Mouse (Mus musculus) gonadal fat pad, adult 2 months (tissue): Measurements from ENCODE around the gene Manba. TPM values are rescaled to one million over a fixed set of nuclear protein-coding genes. Genes with fewer than 3 reads are reported as not detected.
"Not testable (repeated sequence)": the region's sequence is repeated elsewhere in the genome, so short reads cannot be mapped to it uniquely, and the experiment has no call there.

Source experiments
- DNase-seq: peaks from one replicate; pipeline ENCODE4 v3.0.0-alpha.2; 2012; ENCODE audit warnings: low read depth
- polyA plus RNA-seq: library from polyadenylated mRNA; depleted of rRNA; stranded (reverse); fragments of >200 nt; gene quantifications from 2 replicates; pipeline ENCODE4 v1.2.3, GENCODE M21; 2012

The Manba gene
- polyA plus RNA-seq, 1 experiment, result 9.5 TPM

GRCm38 (mm10) chr3:135524900-135525299 lies 39.5 kb downstream of the Manba start:
- DNase-seq, result not testable (repeated sequence)

DNA sequence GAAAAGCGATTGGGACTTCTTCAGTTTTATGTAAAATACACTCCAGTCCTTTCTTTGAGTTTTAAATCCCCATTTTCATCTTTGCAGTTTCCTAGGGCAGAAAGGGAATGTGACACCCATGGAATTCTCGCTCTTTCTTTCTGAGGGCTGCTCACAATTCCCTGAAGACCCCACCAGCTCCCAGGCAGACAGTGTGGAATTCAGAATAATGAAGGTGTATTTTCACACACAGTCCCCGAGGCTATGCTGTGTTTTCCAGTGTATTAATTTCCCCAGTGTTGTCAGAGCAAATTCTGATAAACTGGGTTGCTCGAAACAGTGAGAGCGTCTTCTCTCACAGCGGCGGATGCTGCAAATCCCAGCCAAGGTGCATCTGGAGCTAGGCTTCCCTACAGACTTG lies 44.3 kb downstream of the Manba start:
- no peak for DNase-seq

GRCm38 (mm10) chr3:135531762-135532161 lies 46.4 kb downstream of the Manba start:
- no peak for DNase-seq

DNA sequence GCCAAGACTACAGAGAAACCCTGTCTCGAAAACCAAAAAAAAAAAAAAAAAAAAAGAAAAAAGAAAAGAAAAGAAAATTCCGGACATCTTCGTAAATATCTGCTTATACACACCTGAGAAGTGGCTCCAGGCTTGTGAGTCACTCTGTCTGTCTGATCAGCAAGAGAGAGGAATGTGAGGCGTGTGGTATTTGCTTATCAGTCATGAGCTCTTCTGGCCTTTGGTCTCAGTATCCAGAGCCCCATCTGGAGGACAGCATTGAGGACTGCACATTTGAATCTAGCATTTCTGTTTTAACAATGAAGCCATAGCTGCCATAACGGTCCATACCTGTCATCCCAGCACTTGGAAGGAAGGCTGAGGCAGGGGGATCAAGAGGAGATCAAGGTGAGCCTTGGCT lies 48.7 kb downstream of the Manba start:
- DNase-seq, result no peak

DNA sequence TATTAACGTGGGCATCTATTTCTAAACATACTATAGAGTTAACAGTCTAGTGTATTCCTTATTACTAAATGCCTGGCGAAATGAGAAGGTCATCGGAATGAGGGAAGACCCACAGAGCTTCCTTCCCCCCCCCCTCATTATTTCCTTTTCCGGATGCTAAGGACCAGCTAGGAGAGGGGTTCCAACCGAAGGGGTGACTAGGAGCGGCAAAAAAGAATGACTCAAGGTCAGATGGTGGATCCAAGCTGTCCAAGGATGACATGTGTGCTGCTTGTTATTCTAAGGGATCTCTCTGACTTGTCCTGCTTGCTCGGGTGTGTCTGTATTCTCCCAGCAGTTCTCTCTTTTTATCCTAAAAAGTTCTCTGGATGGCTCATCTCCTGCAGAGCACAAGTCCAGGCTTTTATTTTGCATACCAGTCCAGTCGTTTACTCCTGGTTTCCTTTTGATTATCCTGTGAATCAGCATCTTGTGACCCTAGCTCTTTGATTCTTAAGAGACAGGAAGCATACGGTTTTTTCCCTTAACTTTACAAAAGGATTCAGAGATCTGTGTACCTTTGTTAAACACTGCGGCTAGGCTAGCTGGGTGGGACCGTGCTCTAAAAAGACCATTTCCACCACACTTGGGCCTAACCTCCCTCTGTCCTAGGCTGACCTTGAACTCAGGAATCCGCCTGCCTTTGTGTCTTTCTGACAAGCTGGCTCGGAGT lies 61.0 kb downstream of the Manba start:
- no peak for DNase-seq

- no peak for DNase-seq
Measured at GRCm38 (mm10) chr3:135547298-135547697, 61.9 kb downstream of the Manba start.

- no peak for DNase-seq
Measured at GRCm38 (mm10) chr3:135552874-135553273, 67.5 kb downstream of the Manba start.

GRCm38 (mm10) chr3:135555192-135555591 lies 69.8 kb downstream of the Manba start:
- DNase-seq, result no peak

DNA sequence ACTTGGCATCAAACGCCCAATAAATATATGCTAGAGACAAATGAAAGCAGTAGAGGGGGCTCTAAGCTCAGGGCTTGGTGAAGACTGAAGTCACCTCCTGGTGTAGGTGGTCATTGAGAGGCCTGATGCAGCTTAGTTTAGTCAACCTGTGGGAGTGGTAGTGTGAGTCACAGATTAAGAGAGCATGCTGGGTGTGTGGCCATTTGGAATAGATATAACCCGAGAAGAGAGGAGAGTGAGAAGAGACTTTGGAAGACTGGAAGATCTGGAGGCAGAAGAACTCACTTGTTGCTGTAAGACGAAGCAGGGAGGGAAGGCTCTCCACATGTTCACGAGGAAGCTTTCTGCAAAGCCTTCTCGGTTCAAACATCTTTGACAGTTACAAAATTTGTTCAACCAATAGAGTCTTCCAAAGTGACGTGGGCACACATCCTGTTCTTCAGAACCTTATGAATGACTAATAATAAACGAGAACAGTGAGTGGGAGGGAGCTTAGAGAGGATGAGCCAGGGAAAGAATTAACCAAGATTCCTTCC lies 70.7 kb downstream of the Manba start:
- no peak for DNase-seq

GRCm38 (mm10) chr3:135556851-135557662 lies 71.6 kb downstream of the Manba start:
- no peak for DNase-seq

DNA sequence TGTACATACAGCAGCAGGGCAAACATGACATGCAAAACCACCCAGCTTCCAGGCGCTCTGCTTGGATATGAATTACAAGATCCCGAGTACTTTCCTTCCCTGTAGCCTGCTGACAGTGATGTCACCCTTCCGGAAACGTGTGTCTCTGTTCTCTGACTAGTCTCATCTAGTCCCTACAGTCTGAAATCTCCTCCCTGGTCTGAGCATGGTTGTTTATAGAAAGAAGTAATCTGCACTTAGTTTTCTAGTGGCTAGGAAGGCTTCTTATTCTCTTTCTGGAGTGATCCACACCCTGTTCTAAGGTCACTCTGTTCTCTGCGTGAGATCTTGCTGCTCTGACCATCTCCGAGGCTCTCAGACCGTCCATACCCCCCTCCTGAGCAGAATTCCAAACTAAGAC lies 76.6 kb downstream of the Manba start:
- no peak for DNase-seq

- no peak for DNase-seq
Measured at GRCm38 (mm10) chr3:135563163-135563689, 77.8 kb downstream of the Manba start.

GRCm38 (mm10) chr3:135564706-135565105 lies 79.3 kb downstream of the Manba start:
- no peak for DNase-seq

DNA sequence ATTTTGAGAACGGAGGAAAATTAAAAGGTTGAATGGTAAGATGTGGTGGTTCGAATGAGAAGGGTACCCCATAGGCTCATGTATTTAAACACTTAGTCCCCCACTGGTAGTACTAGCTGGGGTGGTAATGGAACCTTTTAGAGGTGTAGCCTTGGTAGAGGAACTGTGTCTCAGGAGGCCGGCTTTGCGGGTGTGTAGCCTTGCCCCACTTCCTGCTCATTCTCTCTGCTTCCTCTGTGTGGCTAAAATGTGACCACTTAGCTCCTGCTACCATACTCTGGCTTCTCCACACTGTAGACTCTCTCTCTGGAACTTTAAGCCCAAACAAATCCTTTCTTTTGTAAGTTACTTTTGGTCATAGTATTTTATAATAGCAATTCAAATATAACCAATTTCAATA lies 79.9 kb downstream of the Manba start:
- DNase-seq, result no peak

DNA sequence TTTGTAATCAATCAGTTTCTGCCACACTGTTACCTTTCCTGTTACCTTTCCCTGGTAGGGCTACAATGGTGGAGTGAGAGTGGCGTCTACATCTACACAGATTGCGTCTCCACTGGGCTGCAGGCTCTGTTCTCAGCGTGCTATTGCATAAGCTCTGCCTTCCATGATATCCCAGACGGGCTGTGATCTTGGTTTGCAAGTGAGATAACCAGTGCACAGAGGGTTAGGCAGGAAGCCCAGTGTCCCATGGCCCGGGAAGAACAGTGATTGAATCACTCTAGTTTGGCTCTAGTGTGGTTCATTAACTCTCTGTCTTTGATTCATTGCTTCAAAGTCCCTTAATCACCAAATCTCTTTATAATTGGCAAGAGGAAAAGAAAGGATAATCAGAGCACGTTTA lies 82.5 kb downstream of the Manba start:
- no peak for DNase-seq

DNA sequence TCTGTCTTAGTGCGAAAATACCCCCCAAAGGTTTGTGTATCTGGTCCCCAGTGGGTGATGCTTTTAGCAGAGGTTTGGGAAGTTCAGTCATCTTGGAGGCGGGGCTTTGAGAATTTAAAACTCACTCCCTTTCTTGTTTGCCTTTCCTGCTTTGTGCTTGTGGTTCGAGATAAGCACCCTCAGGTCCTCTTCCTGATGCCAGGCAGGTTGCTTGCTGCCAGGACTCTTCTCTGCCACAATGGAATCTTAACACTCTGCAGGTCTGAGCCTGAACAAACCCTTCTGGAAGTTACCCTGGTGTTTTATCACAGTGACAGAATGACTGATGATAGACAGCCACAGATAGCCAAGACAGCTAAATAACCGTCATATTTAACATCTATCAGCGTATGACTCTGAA lies 83.2 kb downstream of the Manba start:
- no peak for DNase-seq

GRCm38 (mm10) chr3:135571540-135571939 lies 86.1 kb downstream of the Manba start:
- no peak for DNase-seq

DNA sequence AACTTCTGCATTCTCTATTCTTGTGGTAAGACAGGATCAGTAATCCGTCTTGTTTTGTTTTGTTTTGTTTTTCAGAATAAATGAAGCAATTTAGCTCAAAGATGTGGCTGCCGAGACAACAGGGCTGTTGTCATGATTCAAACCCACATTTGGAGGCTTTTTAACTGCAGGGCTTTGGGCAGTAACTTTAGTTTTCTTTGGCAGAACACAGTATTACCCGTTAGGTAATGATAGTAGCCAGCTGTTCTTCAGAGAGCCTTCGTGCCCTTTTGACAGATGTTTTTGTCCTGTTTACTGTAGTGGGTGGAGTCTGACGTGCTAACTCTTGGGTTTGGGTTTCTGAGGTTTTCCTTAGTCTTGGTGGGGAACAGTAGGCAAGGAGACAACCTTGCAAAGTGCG lies 87.6 kb downstream of the Manba start:
- DNase-seq, result no peak

- no peak for DNase-seq
Measured at GRCm38 (mm10) chr3:135575126-135575525, 89.7 kb downstream of the Manba start.

- DNase-seq, result no peak
Measured at GRCm38 (mm10) chr3:135578588-135579140, 93.3 kb downstream of the Manba start.

- no peak for DNase-seq
Measured at GRCm38 (mm10) chr3:135579179-135579578, 93.8 kb downstream of the Manba start.
